Mouse (Mus musculus) stomach, embryonic 14.5 days (tissue): Measurements from ENCODE around the gene Hspa1l. TPM values are rescaled to one million over a fixed set of nuclear protein-coding genes. Genes with fewer than 3 reads are reported as not detected.
"Not testable (repeated sequence)": the region's sequence is repeated elsewhere in the genome, so short reads cannot be mapped to it uniquely, and the experiment has no call there.

Source experiments
- ATAC-seq: fragments of 200-750 bp; cut with Nextera tagmentation; 2 replicates; pipeline ENCODE4 v1.8.0; 2017; ENCODE audit warnings: low read depth, moderate TSS enrichment; ENCODE audit not compliant: insufficient number of reproducible peaks, insufficient read depth, low FRiP score
- H3K27ac ChIP-seq: fragments of 300-500 bp; sonication (generic); 2 replicates; pipeline ENCODE4 v1.5.1; 2014; ENCODE audit warnings: mild to moderate bottlenecking, low read length, moderate library complexity, mixed read lengths
- H3K27me3 ChIP-seq: fragments of 300-500 bp; sonication (generic); 2 replicates; pipeline ENCODE4 v1.6.1; 2014; ENCODE audit warnings: low read length, control low read depth, mixed read lengths; ENCODE audit not compliant: control insufficient read depth, insufficient read depth
- H3K36me3 ChIP-seq: fragments of 300-500 bp; sonication (generic); 2 replicates; pipeline ENCODE4 v1.6.1; 2014; ENCODE audit warnings: mild to moderate bottlenecking, control low read depth, low read length, moderate library complexity, mixed read lengths; ENCODE audit not compliant: control insufficient read depth, insufficient read depth
- H3K4me1 ChIP-seq: fragments of 300-500 bp; sonication (generic); 2 replicates; pipeline ENCODE4 v1.6.1; 2014; ENCODE audit warnings: low read length, control low read depth, mixed read lengths; ENCODE audit not compliant: control insufficient read depth, insufficient read depth
- H3K4me2 ChIP-seq: fragments of 300-500 bp; sonication (generic); replicated peaks from 2 replicates; pipeline ENCODE4 v1.6.1; 2014; ENCODE audit warnings: low read depth, low read length, control low read depth
- H3K4me3 ChIP-seq: fragments of 300-500 bp; sonication (generic); 2 replicates; pipeline ENCODE4 v1.5.1; 2014; ENCODE audit warnings: low read depth, low read length, control low read depth
- H3K9ac ChIP-seq: fragments of 300-500 bp; sonication (generic); replicated peaks from 2 replicates; pipeline ENCODE4 v1.6.1; 2014; ENCODE audit warnings: low read depth, mild to moderate bottlenecking, control low read depth, low read length, moderate library complexity, mixed read lengths
- H3K9me3 ChIP-seq: fragments of 300-500 bp; sonication (generic); 2 replicates; pipeline ENCODE4 v1.6.1; 2016; ENCODE audit warnings: low read depth, low read length, control low read depth; ENCODE audit not compliant: control insufficient read depth
- WGBS: fragments of 180-500 bp; shearing (Covaris S2); extraction: QIAGEN DNeasy Blood & Tissue Kit; methylation state at CpG from one replicate; pipeline ENCODE4 v1.1.7; 2014; 5-methylcytosine and 5-hydroxymethylcytosine counted together
- polyA plus RNA-seq: library from polyadenylated mRNA; unstranded; fragments of >200 nt; fragmentation: Nextera tagmentation; extraction: Ambion mirVana; gene quantifications from 2 replicates; pipeline ENCODE4 v1.2.1, GENCODE M21; 2014

The Hspa1l gene
- polyA plus RNA-seq, result 0.73 and 0.75 TPM in 2 replicates

DNA sequence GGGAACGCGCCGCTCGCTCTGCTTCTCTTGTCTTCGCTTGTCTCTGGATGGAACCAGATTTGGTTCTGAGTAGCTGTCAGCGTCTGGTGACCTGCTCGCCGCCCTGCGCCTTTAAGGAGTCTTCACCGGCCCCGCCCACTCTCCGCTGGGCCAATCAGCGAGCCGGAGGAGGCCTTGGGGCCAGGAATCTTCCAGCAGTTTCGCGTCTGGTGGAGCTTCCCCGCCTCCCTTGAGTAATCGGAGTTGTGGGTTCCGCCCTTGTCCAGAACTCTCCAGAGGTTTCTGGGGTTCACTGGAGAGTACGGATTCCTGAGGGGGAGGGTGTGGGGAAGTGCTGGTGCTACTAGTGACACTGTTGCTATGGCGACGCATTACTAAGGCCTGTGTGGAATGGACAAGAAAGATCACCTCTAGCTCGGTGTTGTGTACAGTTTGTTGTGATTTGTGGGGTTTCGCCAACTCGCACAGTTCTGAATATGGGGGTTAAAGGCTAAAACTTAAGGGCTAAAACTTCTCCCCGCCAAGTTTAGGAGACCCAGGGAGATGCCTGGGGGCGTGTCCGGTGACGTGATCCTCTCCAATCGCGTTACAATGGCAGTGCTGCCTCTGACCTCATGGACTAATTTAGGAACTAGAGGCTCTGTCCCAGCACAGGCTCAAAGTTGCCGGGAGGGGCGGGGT, at the start of gene Hspa1l, which contains the start of gene Hspa1a:
Gene Hspa1l, plus strand, starts transcription at position 635 of the 681 bp plus-strand sequence.
Gene Hspa1a, minus strand, starts transcription at position 88 of the 681 bp plus-strand sequence.
- not testable (repeated sequence) for H3K9me3 ChIP-seq, H3K36me3 ChIP-seq, H3K27ac ChIP-seq, H3K4me1 ChIP-seq, H3K9ac ChIP-seq
- WGBS, result under 1% methylated on average over 29 of the region's 33 CpGs
- ATAC-seq, result peak; percentile 93
- H3K27me3 ChIP-seq, result peaks cover 11% of the 10 kb centered on the region
- peak within 1 kb of the TSS; percentile 26 for H3K4me3 ChIP-seq
- H3K4me2 ChIP-seq, result peak within 1 kb of the TSS; percentile 52

GRCm38 (mm10) chr17:34922939-34923338, 49.6 kb upstream of the Hspa1l start:
- H3K4me2 ChIP-seq, result no peak overlapping the region
- H3K36me3 ChIP-seq, result no peaks in the 10 kb centered on the region
- H3K27me3 ChIP-seq, result no peaks in the 10 kb centered on the region
- H3K9ac ChIP-seq, result no peak overlapping the region
- no peak overlapping the region for H3K27ac ChIP-seq
- ATAC-seq, result 0 out of 2 replicates have a peak, but pooled peaks have one; percentile 33
- no peak overlapping the region for H3K4me3 ChIP-seq
- WGBS, result 50% methylated on average over 6 of the region's 6 CpGs
- H3K4me1 ChIP-seq, result no peaks in the 10 kb centered on the region
- no peaks in the 10 kb centered on the region for H3K9me3 ChIP-seq

- H3K36me3 ChIP-seq, result no peaks in the 10 kb centered on the region
- WGBS, result 63% methylated on average over 5 of the region's 5 CpGs
- H3K27me3 ChIP-seq, result no peaks in the 10 kb centered on the region
- no peak overlapping the region for H3K27ac ChIP-seq
- H3K9ac ChIP-seq, result no peak overlapping the region
- H3K9me3 ChIP-seq, result no peaks in the 10 kb centered on the region
- no peak for ATAC-seq
- no peaks in the 10 kb centered on the region for H3K4me1 ChIP-seq
- no peak overlapping the region for H3K4me3 ChIP-seq
- no peak overlapping the region for H3K4me2 ChIP-seq
These were observed 48.2 kb upstream of the Hspa1l start for GRCm38 (mm10) chr17:34924258-34924657.

GRCm38 (mm10) chr17:34927306-34928019, 45.0 kb upstream of the Hspa1l start:
- Histone ChIP-seq H3K36me3 (no peaks in the 10 kb centered on the region), H3K4me3 (no peak overlapping the region), H3K9me3 (no peaks in the 10 kb centered on the region), H3K27ac (no peak overlapping the region), H3K9ac (no peak overlapping the region), H3K4me2 (no peak overlapping the region), H3K4me1 (no peaks in the 10 kb centered on the region), H3K27me3 (no peaks in the 10 kb centered on the region)
- WGBS, result 84% methylated on average over 18 of the region's 18 CpGs
- no peak for ATAC-seq

DNA sequence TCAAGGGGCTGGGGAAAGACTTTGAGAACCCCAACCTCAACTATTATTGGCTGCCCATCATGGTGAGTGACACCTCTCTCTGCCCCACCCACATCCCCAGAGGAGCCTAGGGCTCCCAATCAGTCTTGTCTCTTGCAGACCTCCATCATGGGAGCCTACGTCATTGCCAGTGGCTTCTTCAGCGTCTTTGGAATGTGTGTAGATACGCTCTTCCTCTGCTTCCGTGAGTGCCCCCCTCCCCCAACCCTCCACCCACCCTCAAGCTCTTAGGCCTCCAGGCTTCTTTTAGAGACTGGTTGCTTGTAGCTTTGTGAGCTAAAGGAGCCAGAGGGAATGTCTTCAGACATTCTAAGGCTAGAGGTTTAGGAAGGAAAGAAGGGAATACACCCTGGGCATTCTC, 43.7 kb upstream of the Hspa1l start:
- Histone ChIP-seq H3K4me1 (no peaks in the 10 kb centered on the region), H3K27ac (no peak overlapping the region), H3K9ac (no peak overlapping the region), H3K4me2 (no peak overlapping the region), H3K9me3 (no peaks in the 10 kb centered on the region), H3K36me3 (no peaks in the 10 kb centered on the region), H3K27me3 (no peaks in the 10 kb centered on the region), H3K4me3 (no peak overlapping the region)
- WGBS, result 51% methylated on average over 4 of the region's 4 CpGs
- ATAC-seq, result no peak

GRCm38 (mm10) chr17:34931061-34931734, 41.3 kb upstream of the Hspa1l start, which contains the start of gene Neu1:
Gene Neu1, plus strand, starts transcription at chr17:34931253.
- H3K4me3 ChIP-seq, result peak within 1 kb of the TSS; percentile 71
- no peak within 1 kb of the TSS for H3K27ac ChIP-seq
- H3K4me2 ChIP-seq, result peak within 1 kb of the TSS; percentile 98
- peak; percentile 96 for ATAC-seq
- no peaks in the 10 kb centered on the region for H3K9me3 ChIP-seq
- H3K9ac ChIP-seq, result peak within 1 kb of the TSS; percentile 54
- no peaks in the 10 kb centered on the region for H3K27me3 ChIP-seq
- H3K4me1 ChIP-seq, result no peaks in the 10 kb centered on the region
- H3K36me3 ChIP-seq, result no peaks in the 10 kb centered on the region
- under 1% methylated on average over 38 of the region's 38 CpGs for WGBS

DNA sequence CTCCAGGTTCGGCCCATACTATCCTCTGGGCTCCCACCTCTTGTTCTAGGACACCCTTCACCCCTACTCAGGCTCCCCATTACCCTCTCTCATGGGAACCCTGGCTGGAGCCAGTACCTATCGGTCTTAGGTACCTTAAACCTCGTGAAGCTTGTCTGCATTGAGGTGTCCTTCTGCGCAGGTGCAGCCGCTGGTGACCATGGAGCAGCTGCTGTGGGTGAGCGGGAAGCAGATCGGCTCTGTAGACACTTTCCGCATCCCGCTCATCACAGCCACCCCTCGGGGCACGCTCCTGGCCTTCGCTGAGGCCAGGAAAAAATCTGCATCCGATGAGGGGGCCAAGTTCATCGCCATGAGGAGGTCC, 40.8 kb upstream of the Hspa1l start:
- 11% methylated on average over 14 of the region's 14 CpGs for WGBS

GRCm38 (mm10) chr17:34932287-34932686, 40.2 kb upstream of the Hspa1l start:
- Histone ChIP-seq H3K27me3 (no peaks in the 10 kb centered on the region), H3K9ac (peak overlapping the region; percentile 54; the same call in 1 of the 2 replicates), H3K9me3 (no peaks in the 10 kb centered on the region), H3K4me3 (peak overlapping the region; percentile 71), H3K27ac (no peak overlapping the region), H3K36me3 (no peaks in the 10 kb centered on the region), H3K4me1 (no peaks in the 10 kb centered on the region), H3K4me2 (peak overlapping the region; percentile 98)
- WGBS, result 74% methylated on average over 8 of the region's 8 CpGs
- ATAC-seq, result no peak

More for the DNA sequence above, 40.8 kb upstream of the Hspa1l start:
- no peak overlapping the region for H3K27ac ChIP-seq
- H3K36me3 ChIP-seq, result no peaks in the 10 kb centered on the region
- peak overlapping the region; percentile 98 for H3K4me2 ChIP-seq
- H3K9me3 ChIP-seq, result no peaks in the 10 kb centered on the region
- no peaks in the 10 kb centered on the region for H3K27me3 ChIP-seq
- 0 out of 2 replicates have a peak, but pooled peaks have one; percentile 2 for ATAC-seq
- H3K4me3 ChIP-seq, result peak overlapping the region; percentile 71
- H3K4me1 ChIP-seq, result no peaks in the 10 kb centered on the region
- H3K9ac ChIP-seq, result peak overlapping the region; percentile 54
